Mouse (Mus musculus) C2C12 (cell line): Measurements from ENCODE around the gene Def6. TPM values are rescaled to one million over a fixed set of nuclear protein-coding genes. Genes with fewer than 3 reads are reported as not detected.
A peak's percentile ranks its signal among the peaks of the same experiment; 100 is the strongest.

Experiments
- H3K27me3 ChIP-seq: one replicate; pipeline ENCODE4 v1.6.1; 2011; ENCODE audit not compliant: control insufficient read depth, insufficient read depth, insufficient read length
- H3K36me3 ChIP-seq: one replicate; pipeline ENCODE4 v1.6.1; 2011; ENCODE audit not compliant: control insufficient read depth, insufficient read depth
- H3K4me3 ChIP-seq: one replicate; pipeline ENCODE4 v1.5.1; 2011; ENCODE audit warnings: mild to moderate bottlenecking, control low read depth; ENCODE audit not compliant: poor library complexity, insufficient read depth, severe bottlenecking
- H3K79me2 ChIP-seq: one replicate; pipeline ENCODE4 v1.6.1; 2011; ENCODE audit not compliant: control insufficient read depth, insufficient read depth
- H3K79me3 ChIP-seq: one replicate; pipeline ENCODE4 v1.6.1; 2011; ENCODE audit warnings: low read depth, control low read depth
- H3ac ChIP-seq: one replicate; pipeline ENCODE3; 2011; ENCODE audit warnings: low read depth; ENCODE audit not compliant: control insufficient read depth, insufficient read length
- CEBPB ChIP-seq: IDR thresholded peaks from one replicate; pipeline ENCODE4 v1.6.1; 2011; ENCODE audit warnings: low read depth, mild to moderate bottlenecking, control low read depth, moderate library complexity
- CTCF ChIP-seq: IDR thresholded peaks from one replicate; pipeline ENCODE4 v1.5.1; 2011; ENCODE audit not compliant: control insufficient read depth, insufficient read depth, insufficient read length
- FOSL1 ChIP-seq: IDR thresholded peaks from one replicate; pipeline ENCODE4 v1.8.0; 2011; ENCODE audit warnings: mild to moderate bottlenecking, low read length; ENCODE audit not compliant: poor library complexity, insufficient read depth, severe bottlenecking
- MAX ChIP-seq: IDR thresholded peaks from one replicate; pipeline ENCODE4 v1.6.1; 2011; ENCODE audit warnings: mild to moderate bottlenecking, control low read depth
- MYOD1 ChIP-seq: IDR thresholded peaks from one replicate; pipeline ENCODE4 v1.6.1; 2011; ENCODE audit warnings: low read depth; ENCODE audit not compliant: control insufficient read depth, insufficient read length
- MYOG ChIP-seq: IDR thresholded peaks from one replicate; pipeline ENCODE4 v1.6.1; 2011; ENCODE audit not compliant: control insufficient read depth, insufficient read length; ENCODE audit errors: extremely low read depth
- USF1 ChIP-seq: IDR thresholded peaks from one replicate; pipeline ENCODE4 v1.6.1; 2011; ENCODE audit warnings: low read depth, mild to moderate bottlenecking, control low read depth, moderate library complexity
- polyA plus RNA-seq: library from polyadenylated mRNA; unstranded; fragments of >200 nt; fragmentation: generic; extraction: Trizol; gene quantifications from one replicate; pipeline ENCODE4 v1.2.1, GENCODE M21; 2012; ENCODE audit warnings: missing spikeins

The Def6 gene
- polyA plus RNA-seq, 1 experiment = 5.7 TPM

DNA sequence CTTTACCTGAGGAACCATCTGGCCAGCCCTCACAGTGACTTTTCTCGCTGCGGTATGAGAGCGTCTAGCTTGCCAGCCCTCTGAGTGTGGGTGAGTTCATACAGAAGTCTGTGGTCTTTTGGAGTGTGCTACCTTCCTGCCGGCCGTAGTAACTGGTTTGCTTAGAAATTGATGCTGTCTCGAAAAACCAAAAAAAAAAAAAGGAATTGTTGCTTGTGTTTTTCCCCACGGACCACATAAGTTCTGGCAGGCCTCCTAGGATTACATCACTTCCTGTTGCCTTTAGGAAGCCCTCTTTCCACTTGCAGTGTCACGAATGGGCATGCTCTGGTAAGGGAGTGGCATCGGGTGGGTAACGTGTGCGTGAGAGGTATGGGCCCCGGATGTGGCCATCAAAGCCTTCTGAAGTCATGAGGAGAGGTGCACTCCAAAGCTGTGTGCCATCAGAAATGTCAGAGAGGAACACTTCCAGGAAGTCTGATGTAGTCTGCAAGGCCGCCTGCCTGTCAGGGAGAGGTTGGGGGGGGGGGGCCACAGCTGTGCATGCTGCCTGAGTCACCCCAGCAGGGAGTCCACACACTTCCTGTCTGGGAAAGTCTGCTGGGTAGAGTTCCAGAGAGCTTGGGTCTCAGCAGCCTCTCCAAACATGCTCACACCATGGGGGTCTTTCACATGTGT, 49.2 kb downstream of the Def6 start:
- H3K36me3 ChIP-seq = peaks cover 7% of the 10 kb centered on the region
- peak overlapping the region; percentile 66 for H3ac ChIP-seq
- TF ChIP-seq FOSL1 (peak; percentile 3), MYOG (no peak), CEBPB (peak; percentile 24), USF1 (no peak), MAX (peak; percentile 84), MYOD1 (peak; percentile 90)
- H3K27me3 ChIP-seq = no peaks in the 10 kb centered on the region
- peaks cover 34% of the 10 kb centered on the region for H3K79me3 ChIP-seq
- peaks cover 68% of the 10 kb centered on the region for H3K79me2 ChIP-seq
- H3K4me3 ChIP-seq = no peak overlapping the region

DNA sequence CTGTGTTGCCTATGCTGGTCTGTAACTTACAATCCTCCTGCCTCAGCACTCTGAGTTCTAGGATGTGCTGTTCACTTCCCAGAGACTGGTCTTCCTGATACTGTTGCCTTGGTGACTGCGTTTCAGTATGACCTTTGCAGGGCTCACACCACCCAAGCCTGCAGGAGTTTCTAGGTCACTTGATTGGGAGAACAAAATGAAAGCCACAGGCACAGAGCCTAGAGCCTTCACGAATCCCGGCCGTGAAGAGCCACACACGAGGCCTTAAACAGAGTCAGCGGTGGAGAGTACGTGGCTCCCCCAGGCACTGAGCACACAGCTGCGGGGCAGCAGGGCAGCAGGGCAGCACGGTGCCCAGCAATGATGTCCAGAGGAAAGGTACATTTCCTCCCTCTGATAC, 50.7 kb downstream of the Def6 start:
- H3ac ChIP-seq = no peak overlapping the region
- TF ChIP-seq MYOD1 (no peak), MYOG (no peak), FOSL1 (no peak)
- H3K36me3 ChIP-seq = peaks cover 7% of the 10 kb centered on the region

DNA sequence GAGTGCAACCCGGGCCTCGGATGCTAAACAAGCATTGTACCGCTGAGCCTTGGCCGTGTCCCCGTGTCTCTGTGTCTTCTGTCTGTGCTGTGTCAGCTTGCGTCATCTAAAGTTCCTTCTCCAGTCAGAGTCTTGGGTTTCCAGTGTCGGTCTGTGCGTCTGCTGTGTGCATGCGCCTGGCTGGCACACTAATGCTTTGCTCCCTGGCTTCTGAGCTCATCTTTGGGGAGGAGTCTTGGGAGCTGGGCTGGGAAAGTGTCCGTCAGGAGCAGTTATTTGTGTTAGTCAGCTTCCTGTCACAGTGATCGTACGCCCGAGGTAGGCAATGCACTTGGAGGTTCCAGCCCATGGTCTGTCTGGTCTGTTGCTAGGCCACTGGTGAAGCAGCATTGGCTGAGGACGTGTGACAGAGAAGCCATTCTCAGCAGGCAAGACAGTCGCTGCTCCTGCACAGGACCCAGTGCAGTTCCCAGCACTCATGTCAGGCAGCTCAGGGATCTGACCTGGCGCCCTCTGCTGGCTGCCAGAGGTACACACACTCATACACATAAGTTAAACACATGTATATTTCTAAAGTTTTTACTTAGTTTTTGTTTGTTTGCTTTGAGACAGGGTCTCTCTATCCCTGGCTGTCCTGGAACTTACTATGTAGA, 52.4 kb downstream of the Def6 start:
- no peak overlapping the region for H3ac ChIP-seq
- peaks cover 7% of the 10 kb centered on the region for H3K36me3 ChIP-seq
- peaks cover 84% of the 10 kb centered on the region for H3K79me2 ChIP-seq

More for the DNA sequence above, 50.7 kb downstream of the Def6 start:
- Histone ChIP-seq H3K27me3 (no peaks in the 10 kb centered on the region), H3K4me3 (no peak overlapping the region), H3K79me2 (peaks cover 76% of the 10 kb centered on the region), H3K79me3 (peaks cover 36% of the 10 kb centered on the region)

DNA sequence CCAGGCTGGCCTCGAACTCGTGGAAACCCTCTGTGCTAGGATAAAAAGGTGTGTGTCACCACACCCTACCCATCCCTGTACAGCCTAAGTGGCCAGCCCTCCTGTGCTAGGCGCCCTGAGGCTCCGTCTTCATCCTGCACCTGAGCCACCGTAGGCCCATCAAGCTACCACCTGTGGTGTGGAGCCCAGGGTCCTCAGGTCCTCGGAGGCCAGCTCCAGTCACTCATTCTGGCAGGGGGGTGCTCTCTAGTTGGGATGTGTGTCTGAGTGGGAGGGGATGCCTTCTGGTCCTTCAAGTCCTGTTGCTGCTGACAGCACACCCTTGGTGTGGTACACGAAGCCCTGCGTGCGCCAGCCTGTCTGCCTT, 52.9 kb downstream of the Def6 start:
- no peak overlapping the region for H3ac ChIP-seq
- no peak for TF ChIP-seq USF1
- no peak for TF ChIP-seq MAX
- no peak for TF ChIP-seq FOSL1
- TF ChIP-seq MYOD1 = no peak
- no peak for TF ChIP-seq MYOG
- no peak for TF ChIP-seq CEBPB
- TF ChIP-seq CTCF = no peak
- peaks cover 34% of the 10 kb centered on the region for H3K79me3 ChIP-seq
- peaks cover 7% of the 10 kb centered on the region for H3K36me3 ChIP-seq
- no peak overlapping the region for H3K4me3 ChIP-seq
- H3K27me3 ChIP-seq = no peaks in the 10 kb centered on the region
- peaks cover 81% of the 10 kb centered on the region for H3K79me2 ChIP-seq

More for the DNA sequence above, 52.4 kb downstream of the Def6 start:
- Histone ChIP-seq H3K79me3 (peaks cover 37% of the 10 kb centered on the region), H3K27me3 (no peaks in the 10 kb centered on the region), H3K4me3 (no peak overlapping the region)
- TF ChIP-seq FOSL1 (no peak), MYOD1 (no peak), MAX (peak; percentile 25), CTCF (peak; percentile 49), MYOG (no peak), CEBPB (peak; percentile 71), USF1 (no peak)

DNA sequence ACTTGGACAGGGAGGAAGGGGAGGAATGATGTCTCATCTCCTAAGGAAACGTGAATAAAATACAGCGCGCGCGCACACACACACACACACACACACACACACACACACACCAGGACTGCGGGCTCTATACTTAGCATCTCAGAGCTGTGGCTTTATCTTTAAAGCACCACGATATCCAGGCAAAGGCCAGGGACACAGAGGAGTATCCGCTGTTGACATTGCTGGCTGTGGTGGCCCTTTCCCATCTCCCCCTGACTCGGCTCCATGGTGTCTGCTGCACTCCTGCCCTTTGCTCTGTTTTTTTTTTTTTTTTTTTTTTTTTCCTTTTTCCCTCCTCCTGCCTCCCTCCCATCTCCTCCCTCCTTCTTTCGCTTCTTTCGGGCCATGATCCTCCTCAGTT, 54.2 kb downstream of the Def6 start:
- peaks cover 82% of the 10 kb centered on the region for H3K79me2 ChIP-seq
- H3ac ChIP-seq = no peak overlapping the region
- H3K4me3 ChIP-seq = no peak overlapping the region
- H3K79me3 ChIP-seq = peaks cover 33% of the 10 kb centered on the region
- peaks cover 7% of the 10 kb centered on the region for H3K36me3 ChIP-seq
- no peaks in the 10 kb centered on the region for H3K27me3 ChIP-seq
- no peak for TF ChIP-seq MYOG
- TF ChIP-seq MYOD1 = no peak
- TF ChIP-seq FOSL1 = no peak
- no peak for TF ChIP-seq MAX
- TF ChIP-seq CTCF = no peak
- no peak for TF ChIP-seq CEBPB
- TF ChIP-seq USF1 = no peak
